Mouse (Mus musculus) heart, adult 18-20 months (tissue): ENCODE measurements around the gene Pfdn2. TPM values are rescaled to one million over a fixed set of nuclear protein-coding genes. Genes with fewer than 3 reads are reported as not detected.
A peak's percentile ranks its signal among the peaks of the same experiment; 100 is the strongest.

Experiments used
- DNase-seq, 2 experiments: peaks; one replicate each; pipeline ENCODE4 v3.0.0; 2021 to 2022; ENCODE audit warnings: mixed read lengths in 1 of 2
- total RNA-seq, 2 experiments: library from RNA; stranded (reverse); gene quantifications; 2 replicates each; pipeline ENCODE4 v1.2.3; 2021

The Pfdn2 gene
- total RNA-seq, 2 experiments from 2014 or later = 84.8 to 94.3 TPM

GRCm38 (mm10) chr1:171355812-171356340 lies 10.4 kb downstream of the Pfdn2 start:
- DNase-seq = no peak

- DNase-seq = no peak
Observed at GRCm38 (mm10) chr1:171356814-171357213, 11.3 kb downstream of the Pfdn2 start.

GRCm38 (mm10) chr1:171358421-171358820 lies 13.0 kb downstream of the Pfdn2 start:
- DNase-seq = peak in 1 of 2 experiments; percentile 26

GRCm38 (mm10) chr1:171360253-171360652 lies 14.8 kb downstream of the Pfdn2 start:
- no peak for DNase-seq

GRCm38 (mm10) chr1:171360656-171361055 lies 15.2 kb downstream of the Pfdn2 start, which contains the start of gene Klhdc9:
Klhdc9 (minus strand) TSS chr1:171360798.
- peak; percentile 78 to 82 for DNase-seq

GRCm38 (mm10) chr1:171361106-171362103 lies 15.9 kb downstream of the Pfdn2 start:
- DNase-seq = peak; percentile 75 to 80

- peak in 1 of 2 experiments; percentile 27 for DNase-seq
Observed at GRCm38 (mm10) chr1:171365934-171366333, 20.5 kb downstream of the Pfdn2 start.

- DNase-seq = peak in 1 of 2 experiments; percentile 39
Observed at GRCm38 (mm10) chr1:171369845-171370556, 24.5 kb downstream of the Pfdn2 start, which contains the start of gene Nectin4. Nectin4 (plus strand) TSS chr1:171370099.

GRCm38 (mm10) chr1:171372880-171373279 lies 27.4 kb downstream of the Pfdn2 start:
- no peak for DNase-seq

- DNase-seq = no peak
Observed at GRCm38 (mm10) chr1:171373946-171374345, 28.5 kb downstream of the Pfdn2 start.

- no peak for DNase-seq
Observed at GRCm38 (mm10) chr1:171375646-171376097, 30.2 kb downstream of the Pfdn2 start.

- DNase-seq = no peak
Observed at GRCm38 (mm10) chr1:171378298-171378697, 32.8 kb downstream of the Pfdn2 start.

GRCm38 (mm10) chr1:171379935-171380599 lies 34.6 kb downstream of the Pfdn2 start:
- peak; percentile 86 to 90 for DNase-seq

GRCm38 (mm10) chr1:171382096-171382620 lies 36.7 kb downstream of the Pfdn2 start:
- DNase-seq = peak in 1 of 2 experiments; percentile 23

- no peak for DNase-seq
Observed at GRCm38 (mm10) chr1:171384361-171384760, 38.9 kb downstream of the Pfdn2 start.

GRCm38 (mm10) chr1:171385171-171385570 lies 39.7 kb downstream of the Pfdn2 start:
- DNase-seq = no peak

GRCm38 (mm10) chr1:171387099-171387498 lies 41.6 kb downstream of the Pfdn2 start:
- no peak for DNase-seq

- DNase-seq = peak; percentile 34 to 87
Observed at GRCm38 (mm10) chr1:171388376-171389102, 43.1 kb downstream of the Pfdn2 start, which contains the start of gene Arhgap30. Arhgap30 (plus strand) TSS chr1:171388954.

- peak; percentile 24 to 79 for DNase-seq
Observed at GRCm38 (mm10) chr1:171390101-171390500, 44.6 kb downstream of the Pfdn2 start.

- DNase-seq = no peak
Observed at GRCm38 (mm10) chr1:171401821-171402220, 56.4 kb downstream of the Pfdn2 start.

GRCm38 (mm10) chr1:171402991-171403390 lies 57.5 kb downstream of the Pfdn2 start:
- no peak for DNase-seq
